Mouse (Mus musculus): Measurements from ENCODE around the gene Sephs2.

GRCm38 (mm10) chr7:127223515-127224478 is 50.1 kb downstream of the Sephs2 start:
- no peak for TF ChIP-seq POLR2A (IDR thresholded peaks at IDR 0.05; ENCODE audit: borderline replicate concordance, extremely low read depth, insufficient read depth, insufficient read length, poor library complexity, severe bottlenecking)
- no peak for TF ChIP-seq CTCF (IDR thresholded peaks at IDR 0.05; ENCODE audit: borderline replicate concordance, extremely low read depth, insufficient read depth, insufficient read length)
